Comparison of ENCODE assay signal across 8 mouse cellular contexts in genomic region chr11:8664797-8665196, GRCm38 (mm10). TPM values are rescaled to one million over a fixed set of nuclear protein-coding genes. Genes with fewer than 3 reads are reported as not detected.
DNase-seq lines count a peak whose midpoint lies in the region; ATAC-seq and TF ChIP-seq lines count a peak whose summit lies in the region.

No protein-coding gene starts in this region.

- H3K27me3 ChIP-seq in kidney, embryonic 16.5 days (ENCODE audit: insufficient read depth, low read length): no peaks in the 10 kb centered on the region
- no peaks in the 10 kb centered on the region for H3K27me3 ChIP-seq in embryonic facial prominence, embryonic 11.5 days (ENCODE audit: control insufficient read depth, insufficient read depth, low read length)
- H3K27me3 ChIP-seq in hindbrain, postnatal 0 days (ENCODE audit: insufficient read depth, low read length): no peaks in the 10 kb centered on the region
- H3K27me3 ChIP-seq in midbrain, embryonic 16.5 days (ENCODE audit: control insufficient read depth, insufficient read depth, low read depth, low read length): peaks cover 7% of the 10 kb centered on the region

- peak overlapping the region; percentile 96; the same call in 1 of the 2 replicates for H3K27ac ChIP-seq in kidney, embryonic 16.5 days (ENCODE audit: low read length)
- H3K27ac ChIP-seq in embryonic facial prominence, embryonic 11.5 days (replicated peaks; ENCODE audit: low read depth, low read length): no peak overlapping the region
- no peak overlapping the region for H3K27ac ChIP-seq in hindbrain, postnatal 0 days
- H3K27ac ChIP-seq in midbrain, embryonic 16.5 days (ENCODE audit: low read length): no peak overlapping the region

- peak overlapping the region; percentile 87 for H3K4me2 ChIP-seq in kidney, embryonic 16.5 days (replicated peaks; ENCODE audit: low read depth, low read length)
- peak overlapping the region; percentile 90 for H3K4me2 ChIP-seq in embryonic facial prominence, embryonic 11.5 days (ENCODE audit: low read depth, low read length)
- H3K4me2 ChIP-seq in hindbrain, postnatal 0 days (ENCODE audit: low read depth, low read length): peak overlapping the region; percentile 99
- H3K4me2 ChIP-seq in midbrain, embryonic 16.5 days (ENCODE audit: low read length): peak overlapping the region; percentile 97

- no peak; the same call in 1 of the 2 replicates for ATAC-seq in kidney, embryonic 16.5 days (ENCODE audit: low FRiP score, low TSS enrichment)
- ATAC-seq in embryonic facial prominence, embryonic 11.5 days (replicated peaks; ENCODE audit: insufficient number of reproducible peaks, low FRiP score, low TSS enrichment, low read depth): no peak
- ATAC-seq in hindbrain, postnatal 0 days: no peak; the same call in 1 of the 2 replicates
- no peak for ATAC-seq in midbrain, embryonic 16.5 days
- no peak for ATAC-seq in activated CD4-positive, CD25-positive, alpha-beta regulatory T cell, adult 4 months

- DNase-seq in kidney, postnatal 25 days: no peak
- DNase-seq in embryonic facial prominence, embryonic 11.5 days (ENCODE audit: low spot score): no peak
- no peak for DNase-seq in hindbrain, postnatal 0 days (ENCODE audit: low spot score)
- DNase-seq in gastrocnemius, adult 8-10 months (ENCODE audit: low spot score in 2 of 2): no peak
- DNase-seq in adrenal gland, postnatal 25 days: no peak

- H3K9me3 ChIP-seq in kidney, embryonic 16.5 days (ENCODE audit: low read length): no peaks in the 10 kb centered on the region; the same call in 1 of the 2 replicates
- H3K9me3 ChIP-seq in embryonic facial prominence, embryonic 11.5 days (replicated peaks; ENCODE audit: control insufficient read depth, low read length): no peaks in the 10 kb centered on the region
- no peaks in the 10 kb centered on the region for H3K9me3 ChIP-seq in hindbrain, postnatal 0 days (ENCODE audit: low read length)
- H3K9me3 ChIP-seq in midbrain, embryonic 16.5 days (replicated peaks; ENCODE audit: control insufficient read depth, low read length, poor library complexity, severe bottlenecking): no peaks in the 10 kb centered on the region

- H3K4me3 ChIP-seq in kidney, embryonic 16.5 days (ENCODE audit: low read length): peak overlapping the region; percentile 78
- peak overlapping the region; percentile 73 for H3K4me3 ChIP-seq in embryonic facial prominence, embryonic 11.5 days (ENCODE audit: low read depth, low read length)
- H3K4me3 ChIP-seq in hindbrain, postnatal 0 days (ENCODE audit: low read length): peak overlapping the region; percentile 80
- peak overlapping the region; percentile 71 for H3K4me3 ChIP-seq in midbrain, embryonic 16.5 days (ENCODE audit: low read depth, low read length)

- H3K36me3 ChIP-seq in kidney, embryonic 16.5 days (ENCODE audit: insufficient read depth, low read length): peaks cover 6% of the 10 kb centered on the region
- no peaks in the 10 kb centered on the region for H3K36me3 ChIP-seq in embryonic facial prominence, embryonic 11.5 days (replicated peaks; ENCODE audit: control insufficient read depth, insufficient read depth, low read depth, low read length)
- H3K36me3 ChIP-seq in hindbrain, postnatal 0 days (ENCODE audit: insufficient read depth, low read length): no peaks in the 10 kb centered on the region
- H3K36me3 ChIP-seq in midbrain, embryonic 16.5 days (ENCODE audit: control insufficient read depth, insufficient read depth, low read length): no peaks in the 10 kb centered on the region

- peak overlapping the region; percentile 96 for H3K9ac ChIP-seq in kidney, embryonic 16.5 days (replicated peaks; ENCODE audit: low read length)
- peak overlapping the region; percentile 94 for H3K9ac ChIP-seq in embryonic facial prominence, embryonic 11.5 days (replicated peaks; ENCODE audit: low read length)
- H3K9ac ChIP-seq in hindbrain, postnatal 0 days (replicated peaks; ENCODE audit: low read length): peak overlapping the region; percentile 81; the same call in 1 of the 2 replicates
- H3K9ac ChIP-seq in midbrain, embryonic 16.5 days (ENCODE audit: low read depth, low read length): peak overlapping the region; percentile 78

- 40% methylated on average over 5 of the region's 5 CpGs for WGBS in kidney, embryonic 16.5 days
- WGBS in embryonic facial prominence, embryonic 11.5 days: 36% methylated on average over 5 of the region's 5 CpGs
- 36% methylated on average over 5 of the region's 5 CpGs for WGBS in hindbrain, postnatal 0 days
- WGBS in midbrain, embryonic 16.5 days: 32% methylated on average over 5 of the region's 5 CpGs

- TF ChIP-seq CTCF in hindbrain, postnatal 0 days (IDR thresholded peaks at IDR 0.05; ENCODE audit: low read depth): no peak

- peaks cover 33% of the 10 kb centered on the region for H3K4me1 ChIP-seq in kidney, embryonic 16.5 days (ENCODE audit: insufficient read depth, low read length)
- H3K4me1 ChIP-seq in embryonic facial prominence, embryonic 11.5 days (ENCODE audit: control insufficient read depth, insufficient read depth, low read length): no peaks in the 10 kb centered on the region; the same call in 1 of the 2 replicates
- peaks cover 6% of the 10 kb centered on the region; the same call in 1 of the 2 replicates for H3K4me1 ChIP-seq in hindbrain, postnatal 0 days (ENCODE audit: insufficient read depth, low read length)
- H3K4me1 ChIP-seq in midbrain, embryonic 16.5 days (ENCODE audit: control insufficient read depth, insufficient read depth, low read length): 0 out of 2 replicates have a peak, but pooled peaks cover 6% of the 10 kb centered on the region

RNA-seq across cellular contexts. Expression of gene Tns3, which starts 0.5 kb away (rescaled TPM):
- 31.5 and 32.7 TPM in 2 replicates for polyA plus RNA-seq in kidney, embryonic 16.5 days (2015; fragmentation: Nextera tagmentation; extraction: Ambion mirVana)
- polyA plus RNA-seq in embryonic facial prominence, embryonic 11.5 days (2014; fragmentation: Nextera tagmentation; extraction: Ambion mirVana): 14.9 and 15.6 TPM in 2 replicates
- total RNA-seq in hindbrain, postnatal 0 days (2014; rRNA removed): 59.0 and 63.6 TPM in 2 replicates
- polyA plus RNA-seq in hindbrain, postnatal 0 days (2015; fragmentation: Nextera tagmentation; extraction: Ambion mirVana): 8.2 and 8.9 TPM in 2 replicates
- polyA plus RNA-seq in midbrain, embryonic 16.5 days (2015; fragmentation: Nextera tagmentation; extraction: Ambion mirVana): 5.3 TPM in 2 replicates
- total RNA-seq in gastrocnemius, adult 8-10 months (2022): 1 to 10 TPM; 4.4 to 8.4 (median 6.1) TPM
- 52.2 and 71.1 TPM in 2 replicates for total RNA-seq in adrenal gland, postnatal 25 days (2021)
- under 1 TPM; 0.06 to 0.09 TPM for polyA plus RNA-seq in activated CD4-positive, CD25-positive, alpha-beta regulatory T cell, adult 4 months (2017; shearing (Covaris generic))
